Mouse (Mus musculus): ENCODE data around the gene Ttc28. TPM values are rescaled to one million over a fixed set of nuclear protein-coding genes. Genes with fewer than 3 reads are reported as not detected.
A peak's percentile ranks its signal among the peaks of the same experiment; 100 is the strongest.

Ttc28 gene
- total and polyA plus RNA-seq, 2 experiments: 0.81 to 0.83 TPM

- no peak overlapping the region for H3K4me3 ChIP-seq (ENCODE audit: insufficient read depth, low read depth, low read length)
- no peak overlapping the region for H3K27ac ChIP-seq (replicated peaks; ENCODE audit: insufficient read depth, low read depth, low read length)
- H3K36me3 ChIP-seq (ENCODE audit: control insufficient read depth, insufficient read depth, low read length): no peaks in the 10 kb centered on the region
- WGBS: 78% methylated on average over 3 of the region's 3 CpGs
- H3K4me1 ChIP-seq (ENCODE audit: control insufficient read depth, insufficient read depth, low read length): no peaks in the 10 kb centered on the region
- no peak overlapping the region for H3K9ac ChIP-seq (ENCODE audit: low read depth, low read length)
- no peaks in the 10 kb centered on the region for H3K79me2 ChIP-seq (ENCODE audit: control insufficient read depth, insufficient read depth, low read length)
- DNase-seq (ENCODE audit: extremely low read depth, low read depth, low spot score): no peak
- H3K27me3 ChIP-seq (ENCODE audit: control insufficient read depth, insufficient read depth, low read length): no peaks in the 10 kb centered on the region
- TF ChIP-seq CTCF (IDR thresholded peaks at IDR 0.05; ENCODE audit: low read depth, low read length) (no peak), POLR2A (IDR thresholded peaks at IDR 0.05; ENCODE audit: extremely low read depth, insufficient read depth, low read length) (no peak)
These were observed 184.4 kb downstream of the Ttc28 start for GRCm38 (mm10) chr5:111063991-111064390.

- no peak for TF ChIP-seq POLR2A (IDR thresholded peaks at IDR 0.05; ENCODE audit: extremely low read depth, insufficient read depth, low read length)
- no peak for TF ChIP-seq CTCF (IDR thresholded peaks at IDR 0.05; ENCODE audit: low read depth, low read length)
- Histone ChIP-seq H3K27me3 (ENCODE audit: control insufficient read depth, insufficient read depth, low read length) (no peaks in the 10 kb centered on the region), H3K4me3 (ENCODE audit: insufficient read depth, low read depth, low read length) (no peak overlapping the region), H3K79me2 (ENCODE audit: control insufficient read depth, insufficient read depth, low read length) (no peaks in the 10 kb centered on the region), H3K27ac (replicated peaks; ENCODE audit: insufficient read depth, low read depth, low read length) (no peak overlapping the region), H3K9ac (ENCODE audit: low read depth, low read length) (no peak overlapping the region), H3K36me3 (ENCODE audit: control insufficient read depth, insufficient read depth, low read length) (no peaks in the 10 kb centered on the region), H3K4me1 (ENCODE audit: control insufficient read depth, insufficient read depth, low read length) (no peaks in the 10 kb centered on the region)
- DNase-seq (ENCODE audit: extremely low read depth, low read depth, low spot score): peak; percentile 2
- WGBS: 82% methylated on average over 4 of the region's 4 CpGs
These were observed 186.2 kb downstream of the Ttc28 start for GRCm38 (mm10) chr5:111065770-111066169.

- H3K27ac ChIP-seq (replicated peaks; ENCODE audit: insufficient read depth, low read depth, low read length): no peak overlapping the region
- no peaks in the 10 kb centered on the region for H3K4me1 ChIP-seq (ENCODE audit: control insufficient read depth, insufficient read depth, low read length)
- no peaks in the 10 kb centered on the region for H3K36me3 ChIP-seq (ENCODE audit: control insufficient read depth, insufficient read depth, low read length)
- 95% methylated on average over 5 of the region's 5 CpGs for WGBS
- no peak for DNase-seq (ENCODE audit: extremely low read depth, low read depth, low spot score)
- H3K4me3 ChIP-seq (ENCODE audit: insufficient read depth, low read depth, low read length): no peak overlapping the region
- H3K9ac ChIP-seq (ENCODE audit: low read depth, low read length): no peak overlapping the region
- no peaks in the 10 kb centered on the region for H3K27me3 ChIP-seq (ENCODE audit: control insufficient read depth, insufficient read depth, low read length)
- no peaks in the 10 kb centered on the region for H3K79me2 ChIP-seq (ENCODE audit: control insufficient read depth, insufficient read depth, low read length)
- no peak for TF ChIP-seq CTCF (IDR thresholded peaks at IDR 0.05; ENCODE audit: low read depth, low read length)
- TF ChIP-seq POLR2A (IDR thresholded peaks at IDR 0.05; ENCODE audit: extremely low read depth, insufficient read depth, low read length): no peak
These were observed 189.9 kb downstream of the Ttc28 start for GRCm38 (mm10) chr5:111069503-111069902.

- H3K4me3 ChIP-seq (ENCODE audit: insufficient read depth, low read depth, low read length): no peak overlapping the region
- TF ChIP-seq CTCF (IDR thresholded peaks at IDR 0.05; ENCODE audit: low read depth, low read length): no peak
- no peaks in the 10 kb centered on the region for H3K4me1 ChIP-seq (ENCODE audit: control insufficient read depth, insufficient read depth, low read length)
- H3K36me3 ChIP-seq (ENCODE audit: control insufficient read depth, insufficient read depth, low read length): no peaks in the 10 kb centered on the region
- H3K27ac ChIP-seq (replicated peaks; ENCODE audit: insufficient read depth, low read depth, low read length): no peak overlapping the region
- H3K79me2 ChIP-seq (ENCODE audit: control insufficient read depth, insufficient read depth, low read length): no peaks in the 10 kb centered on the region
- 93% methylated on average over 5 of the region's 5 CpGs for WGBS
- DNase-seq (ENCODE audit: extremely low read depth, low read depth, low spot score): no peak
- H3K27me3 ChIP-seq (ENCODE audit: control insufficient read depth, insufficient read depth, low read length): no peaks in the 10 kb centered on the region
- no peak overlapping the region for H3K9ac ChIP-seq (ENCODE audit: low read depth, low read length)
These were observed 190.3 kb downstream of the Ttc28 start for GRCm38 (mm10) chr5:111069931-111070330.

- WGBS: 76% methylated on average over 6 of the region's 6 CpGs
These were observed 190.8 kb downstream of the Ttc28 start for GRCm38 (mm10) chr5:111070361-111070760.

GRCm38 (mm10) chr5:111073316-111073736, 193.7 kb downstream of the Ttc28 start:
- H3K4me3 ChIP-seq (ENCODE audit: insufficient read depth, low read depth, low read length): no peak overlapping the region
- H3K27ac ChIP-seq (replicated peaks; ENCODE audit: insufficient read depth, low read depth, low read length): no peak overlapping the region
- WGBS: 68% methylated on average over 6 of the region's 6 CpGs
- H3K79me2 ChIP-seq (ENCODE audit: control insufficient read depth, insufficient read depth, low read length): no peaks in the 10 kb centered on the region
- no peaks in the 10 kb centered on the region for H3K36me3 ChIP-seq (ENCODE audit: control insufficient read depth, insufficient read depth, low read length)
- TF ChIP-seq CTCF (IDR thresholded peaks at IDR 0.05; ENCODE audit: low read depth, low read length): no peak
- no peak for TF ChIP-seq POLR2A (IDR thresholded peaks at IDR 0.05; ENCODE audit: extremely low read depth, insufficient read depth, low read length)
- no peak overlapping the region for H3K9ac ChIP-seq (ENCODE audit: low read depth, low read length)
- no peak for DNase-seq (ENCODE audit: extremely low read depth, low read depth, low spot score)
- no peaks in the 10 kb centered on the region for H3K4me1 ChIP-seq (ENCODE audit: control insufficient read depth, insufficient read depth, low read length)
- no peaks in the 10 kb centered on the region for H3K27me3 ChIP-seq (ENCODE audit: control insufficient read depth, insufficient read depth, low read length)

More at GRCm38 (mm10) chr5:111070361-111070760, 190.8 kb downstream of the Ttc28 start:
- no peak for TF ChIP-seq CTCF (IDR thresholded peaks at IDR 0.05; ENCODE audit: low read depth, low read length)
- TF ChIP-seq POLR2A (IDR thresholded peaks at IDR 0.05; ENCODE audit: extremely low read depth, insufficient read depth, low read length): no peak
- Histone ChIP-seq H3K4me3 (ENCODE audit: insufficient read depth, low read depth, low read length) (no peak overlapping the region), H3K9ac (ENCODE audit: low read depth, low read length) (no peak overlapping the region), H3K4me1 (ENCODE audit: control insufficient read depth, insufficient read depth, low read length) (no peaks in the 10 kb centered on the region), H3K27me3 (ENCODE audit: control insufficient read depth, insufficient read depth, low read length) (no peaks in the 10 kb centered on the region), H3K79me2 (ENCODE audit: control insufficient read depth, insufficient read depth, low read length) (no peaks in the 10 kb centered on the region), H3K36me3 (ENCODE audit: control insufficient read depth, insufficient read depth, low read length) (no peaks in the 10 kb centered on the region), H3K27ac (replicated peaks; ENCODE audit: insufficient read depth, low read depth, low read length) (no peak overlapping the region)
- DNase-seq (ENCODE audit: extremely low read depth, low read depth, low spot score): no peak
